12 mouse cellular contexts compared by ENCODE assay signal in the genomic region with DNA sequence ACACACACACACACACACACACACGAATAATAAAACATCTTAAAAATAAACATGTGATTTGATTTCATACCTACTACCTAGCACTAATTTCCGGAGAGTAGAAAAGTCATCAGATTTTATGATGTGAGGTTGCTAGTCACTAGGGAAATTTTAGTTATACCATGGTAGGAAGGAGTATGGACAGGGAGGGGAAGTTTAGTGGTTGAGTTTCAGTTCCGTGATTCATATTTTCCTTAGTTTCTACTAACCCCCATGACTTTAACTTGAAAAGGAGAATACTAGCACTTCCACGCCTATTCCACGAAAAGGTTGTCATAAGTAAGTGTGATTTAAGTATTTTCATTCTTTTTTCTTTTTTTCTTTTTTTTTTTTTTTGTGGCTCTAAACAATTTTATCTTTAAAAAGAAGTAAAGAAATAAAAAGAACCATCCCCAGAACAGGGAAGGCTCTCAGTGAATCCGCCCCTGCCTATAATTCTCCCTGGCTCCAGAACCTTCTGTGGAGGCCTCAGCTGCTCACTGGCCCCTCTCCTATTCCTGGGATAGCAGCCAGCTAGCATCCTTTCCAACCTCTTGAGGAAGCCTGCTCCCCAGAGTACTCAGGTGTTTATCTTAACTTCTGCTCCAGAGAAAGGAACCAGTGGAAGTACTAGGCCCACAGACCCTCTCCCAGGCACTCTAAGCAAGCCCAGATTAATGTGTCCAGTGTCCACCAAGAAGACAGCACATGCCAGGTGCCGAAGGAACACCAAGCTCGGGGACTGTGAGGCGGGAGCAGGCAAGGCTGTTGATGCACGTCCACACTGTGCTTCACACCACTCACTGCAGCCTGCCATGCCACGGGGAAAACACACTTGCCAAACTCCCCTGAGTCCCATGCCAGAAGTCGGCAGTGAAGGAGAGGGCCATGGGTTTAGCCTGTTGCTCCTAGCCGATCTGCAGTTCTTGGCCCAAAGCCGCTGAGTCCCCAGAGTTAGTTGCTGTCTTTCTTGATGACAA. TPM values are rescaled to one million over a fixed set of nuclear protein-coding genes. Genes with fewer than 3 reads are reported as not detected.
DNase-seq lines count a peak whose midpoint lies in the region; ATAC-seq and TF ChIP-seq lines count a peak whose summit lies in the region.
"Had no signal": no experiment of that assay in that cellular context is flagged by ENCODE, and none has a peak within 500 bp of the region (broad histone marks: within the 10 kb centered on the region; RNA-seq: fewer than 3 reads in every experiment).

No protein-coding gene starts in this region.

- 0 out of 2 replicates have a peak, but pooled peaks have one; percentile 45 for ATAC-seq in hindbrain, embryonic 16.5 days
- no peak for ATAC-seq in hindbrain, embryonic 11.5 days (ENCODE audit: low FRiP score)
- no peak for ATAC-seq in forebrain, embryonic 11.5 days (replicated peaks; ENCODE audit: low FRiP score)
- no peak for ATAC-seq in forebrain, postnatal 0 days
- ATAC-seq: forebrain, embryonic 16.5 days; midbrain, embryonic 16.5 days had no signal

- H3K4me2 ChIP-seq in hindbrain, embryonic 16.5 days (ENCODE audit: low read length) = no peak overlapping the region
- H3K4me2 ChIP-seq in hindbrain, embryonic 11.5 days (replicated peaks; ENCODE audit: low read depth, low read length) = no peak overlapping the region
- no peak overlapping the region for H3K4me2 ChIP-seq in forebrain, embryonic 11.5 days (ENCODE audit: low read depth, low read length, severe bottlenecking)
- no peak overlapping the region for H3K4me2 ChIP-seq in forebrain, postnatal 0 days (ENCODE audit: low read depth)
- H3K4me2 ChIP-seq: liver, embryonic 13.5 days had no signal

- no peaks in the 10 kb centered on the region for H3K9me3 ChIP-seq in hindbrain, embryonic 16.5 days (ENCODE audit: control insufficient read depth, low read length)
- H3K9me3 ChIP-seq in hindbrain, embryonic 11.5 days (ENCODE audit: control insufficient read depth, low read length) = no peaks in the 10 kb centered on the region
- no peaks in the 10 kb centered on the region for H3K9me3 ChIP-seq in forebrain, embryonic 11.5 days (ENCODE audit: control insufficient read depth, low read length)
- H3K9me3 ChIP-seq in forebrain, postnatal 0 days (ENCODE audit: low read length) = no peaks in the 10 kb centered on the region
- H3K9me3 ChIP-seq: liver, embryonic 13.5 days had no signal

- H3K36me3 ChIP-seq in hindbrain, embryonic 16.5 days (ENCODE audit: control insufficient read depth, insufficient read depth, low read length) = no peaks in the 10 kb centered on the region
- no peaks in the 10 kb centered on the region for H3K36me3 ChIP-seq in hindbrain, embryonic 11.5 days (ENCODE audit: control insufficient read depth, insufficient read depth, low read length)
- H3K36me3 ChIP-seq in forebrain, embryonic 11.5 days (ENCODE audit: control insufficient read depth, insufficient read depth, low read length) = no peaks in the 10 kb centered on the region
- H3K36me3 ChIP-seq in forebrain, postnatal 0 days (ENCODE audit: insufficient read depth) = no peaks in the 10 kb centered on the region
- H3K36me3 ChIP-seq: liver, embryonic 13.5 days had no signal

- no peak overlapping the region for H3K4me3 ChIP-seq in hindbrain, embryonic 16.5 days (ENCODE audit: low read length)
- no peak overlapping the region for H3K4me3 ChIP-seq in hindbrain, embryonic 11.5 days (ENCODE audit: low read depth, low read length)
- H3K4me3 ChIP-seq in brown adipose tissue, adult 24 weeks (ENCODE audit: insufficient read depth, low read depth, low read length) = no peak overlapping the region
- H3K4me3 ChIP-seq in forebrain, embryonic 11.5 days (ENCODE audit: low read depth, low read length) = no peak overlapping the region
- no peak overlapping the region for H3K4me3 ChIP-seq in forebrain, postnatal 0 days (ENCODE audit: low read depth, low read length)
- H3K4me3 ChIP-seq: liver, embryonic 13.5 days had no signal

- DNase-seq in adrenal gland, adult 2 months = peak; percentile 17
- no peak for DNase-seq in adrenal gland, adult 18-20 months (ENCODE audit: low spot score in 2 of 2)
- no peak for DNase-seq in hindbrain, embryonic 11.5 days (ENCODE audit: low spot score)
- DNase-seq in lung, postnatal 36 days = peak; percentile 45
- no peak for DNase-seq in forebrain, embryonic 11.5 days (ENCODE audit: low spot score)
- DNase-seq in forebrain, postnatal 0 days = no peak
- DNase-seq: liver, embryonic 13.5 days had no signal

- no peaks in the 10 kb centered on the region for H3K27me3 ChIP-seq in hindbrain, embryonic 16.5 days (replicated peaks; ENCODE audit: control insufficient read depth, insufficient read depth, low read length)
- H3K27me3 ChIP-seq in hindbrain, embryonic 11.5 days (ENCODE audit: control insufficient read depth, insufficient read depth, low read length) = no peaks in the 10 kb centered on the region
- no peaks in the 10 kb centered on the region for H3K27me3 ChIP-seq in forebrain, embryonic 11.5 days (ENCODE audit: control insufficient read depth, insufficient read depth, low read length)
- H3K27me3 ChIP-seq in forebrain, postnatal 0 days (ENCODE audit: insufficient read depth, low read length) = no peaks in the 10 kb centered on the region
- H3K27me3 ChIP-seq: liver, embryonic 13.5 days had no signal

- WGBS in hindbrain, embryonic 16.5 days = 79% methylated on average over 14 of the region's 14 CpGs
- 81% methylated on average over 14 of the region's 14 CpGs for WGBS in hindbrain, embryonic 11.5 days
- 86% methylated on average over 14 of the region's 14 CpGs for WGBS in forebrain, embryonic 11.5 days
- WGBS in forebrain, postnatal 0 days = 82% methylated on average over 14 of the region's 14 CpGs

- H3K9ac ChIP-seq in hindbrain, embryonic 16.5 days (ENCODE audit: low read depth, low read length) = no peak overlapping the region
- H3K9ac ChIP-seq in hindbrain, embryonic 11.5 days (ENCODE audit: low read depth, low read length) = no peak overlapping the region
- no peak overlapping the region for H3K9ac ChIP-seq in forebrain, embryonic 11.5 days (ENCODE audit: low read length)
- H3K9ac ChIP-seq in forebrain, postnatal 0 days = no peak overlapping the region
- H3K9ac ChIP-seq: liver, embryonic 13.5 days had no signal

- no peak for TF ChIP-seq CTCF in forebrain, postnatal 0 days (IDR thresholded peaks at IDR 0.05; ENCODE audit: low read depth)

- H3K27ac ChIP-seq in hindbrain, embryonic 16.5 days (ENCODE audit: low read depth, low read length) = no peak overlapping the region
- H3K27ac ChIP-seq in hindbrain, embryonic 11.5 days (ENCODE audit: low read depth, low read length) = no peak overlapping the region
- peak overlapping the region; percentile 86 for H3K27ac ChIP-seq in brown adipose tissue, adult 24 weeks (replicated peaks; ENCODE audit: low read depth, low read length)
- no peak overlapping the region for H3K27ac ChIP-seq in forebrain, embryonic 11.5 days (ENCODE audit: low read depth, low read length)
- H3K27ac ChIP-seq in forebrain, postnatal 0 days (ENCODE audit: low read depth, low read length) = no peak overlapping the region
- H3K27ac ChIP-seq: kidney, postnatal 0 days; liver, embryonic 13.5 days had no signal

- H3K4me1 ChIP-seq in hindbrain, embryonic 16.5 days (ENCODE audit: control insufficient read depth, insufficient read depth, low read depth, low read length) = no peaks in the 10 kb centered on the region
- no peaks in the 10 kb centered on the region for H3K4me1 ChIP-seq in hindbrain, embryonic 11.5 days (replicated peaks; ENCODE audit: control insufficient read depth, insufficient read depth, low read length)
- peaks cover 20% of the 10 kb centered on the region for H3K4me1 ChIP-seq in brown adipose tissue, adult 24 weeks (ENCODE audit: control insufficient read depth, insufficient read depth, insufficient read length, low read length)
- H3K4me1 ChIP-seq in forebrain, embryonic 11.5 days (replicated peaks; ENCODE audit: control insufficient read depth, insufficient read depth, low read length) = no peaks in the 10 kb centered on the region
- no peaks in the 10 kb centered on the region for H3K4me1 ChIP-seq in forebrain, postnatal 0 days (ENCODE audit: insufficient read depth)
- H3K4me1 ChIP-seq: liver, embryonic 13.5 days had no signal

RNA-seq across cellular contexts. Expression of gene Sh3bgrl, which starts 25.0 kb away (rescaled TPM):
- 100 to 1,000 TPM in 1 of 2 experiments, 10 to 100 TPM in 1; 99.8 to 158 TPM for total RNA-seq in adrenal gland, adult 2 months (2021)
- polyA plus RNA-seq in adrenal gland, adult 2 months (2012; rRNA removed) = 2.5 and 3.1 TPM in 2 replicates
- 100 to 1,000 TPM; 115 to 118 TPM for total RNA-seq in adrenal gland, adult 18-20 months (2021)
- 171 and 181 TPM in 2 replicates for polyA plus RNA-seq in hindbrain, embryonic 16.5 days (2015; fragmentation: Nextera tagmentation; extraction: Ambion mirVana)
- polyA plus RNA-seq in hindbrain, embryonic 11.5 days (2014; fragmentation: Nextera tagmentation; extraction: Ambion mirVana) = 194 and 210 TPM in 2 replicates
- 164 and 222 TPM in 2 replicates for polyA plus RNA-seq in brown adipose tissue, adult 24 weeks (2012; ENCODE audit: insufficient read depth, insufficient read length, missing spikeins)
- 197 and 244 TPM in 2 replicates for polyA plus RNA-seq in forebrain, embryonic 11.5 days (2014; fragmentation: Nextera tagmentation; extraction: Ambion mirVana)
- 190 and 193 TPM in 2 replicates for total RNA-seq in forebrain, postnatal 0 days (2014; rRNA removed)
- 78.2 and 213 TPM in 2 replicates for polyA plus RNA-seq in forebrain, postnatal 0 days (2015; fragmentation: Nextera tagmentation; extraction: Ambion mirVana)

Comparison
In these comparisons a context has a peak if more than half of its experiments do, and no peak if none do; other contexts are left out.
1. DNase-seq: peak in adrenal gland, adult 2 months (single experiment) and lung, postnatal 36 days (single experiment); none in adrenal gland, adult 18-20 months (0 of 2), hindbrain, embryonic 11.5 days (single experiment), forebrain, embryonic 11.5 days (single experiment) and forebrain, postnatal 0 days (single experiment).
2. RNA of gene Sh3bgrl, which starts 25.0 kb away (polyA plus RNA-seq): 197 to 244 TPM in forebrain, embryonic 11.5 days, 164 to 222 TPM in brown adipose tissue, adult 24 weeks, 78.2 to 213 TPM in forebrain, postnatal 0 days, 194 to 210 TPM in hindbrain, embryonic 11.5 days and 171 to 181 TPM in hindbrain, embryonic 16.5 days; 2.5 to 3.1 TPM in adrenal gland, adult 2 months; every median in the first group is over 10 times any median in the second.